Mouse (Mus musculus) small intestine, adult 2 months (tissue): Measurements from ENCODE around the gene Npdc1.

Source experiments
- CTCF ChIP-seq: fragments of 200-500 bp; IDR thresholded peaks from 2 replicates; pipeline ENCODE4 v1.5.1; 2012; ENCODE audit warnings: low read depth, mild to moderate bottlenecking, control low read depth, inconsistent platforms, low read length, moderate library complexity, mixed read lengths; ENCODE audit not compliant: insufficient replicate concordance, insufficient read length; ENCODE audit errors: extremely low read depth
- POLR2A ChIP-seq: fragments of 200-500 bp; IDR thresholded peaks from 2 replicates; pipeline ENCODE4 v1.6.1; 2012; ENCODE audit warnings: low read depth, mild to moderate bottlenecking, control low read depth, inconsistent platforms, low read length, moderate library complexity

GRCm38 (mm10) chr2:25425481-25425880 lies 26.3 kb downstream of the Npdc1 start:
- TF ChIP-seq CTCF, result no peak
- TF ChIP-seq POLR2A, result no peak
